Mouse (Mus musculus) midbrain, embryonic 15.5 days (tissue): ENCODE measurements around the gene Gm20388. TPM values are rescaled to one million over a fixed set of nuclear protein-coding genes. Genes with fewer than 3 reads are reported as not detected.

Source experiments
- ATAC-seq: fragments of 200-750 bp; cut with Nextera tagmentation; replicated peaks from 2 replicates; pipeline ENCODE4 v1.8.0; 2017; ENCODE audit warnings: moderate TSS enrichment
- H3K27ac ChIP-seq: fragments of 300-500 bp; sonication (generic); 2 replicates; pipeline ENCODE4 v1.5.1; 2015; ENCODE audit warnings: mild to moderate bottlenecking, inconsistent platforms
- H3K27me3 ChIP-seq: fragments of 300-500 bp; sonication (generic); replicated peaks from 2 replicates; pipeline ENCODE4 v1.6.1; 2015; ENCODE audit warnings: inconsistent platforms
- H3K36me3 ChIP-seq: fragments of 300-500 bp; sonication (generic); replicated peaks from 2 replicates; pipeline ENCODE4 v1.6.1; 2015; ENCODE audit warnings: inconsistent platforms
- H3K4me1 ChIP-seq: fragments of 300-500 bp; sonication (generic); 2 replicates; pipeline ENCODE4 v1.6.1; 2015; ENCODE audit warnings: inconsistent platforms
- H3K4me2 ChIP-seq: fragments of 300-500 bp; sonication (generic); 2 replicates; pipeline ENCODE4 v1.6.1; 2015; ENCODE audit warnings: inconsistent platforms, mild to moderate bottlenecking, moderate library complexity
- H3K4me3 ChIP-seq: fragments of 300-500 bp; sonication (generic); 2 replicates; pipeline ENCODE4 v1.5.1; 2015; ENCODE audit warnings: mild to moderate bottlenecking, inconsistent platforms
- H3K9ac ChIP-seq: fragments of 300-500 bp; sonication (generic); 2 replicates; pipeline ENCODE4 v1.6.1; 2015; ENCODE audit warnings: mild to moderate bottlenecking, inconsistent platforms
- H3K9me3 ChIP-seq: fragments of 300-500 bp; sonication (generic); 2 replicates; pipeline ENCODE4 v1.6.1; 2016; ENCODE audit warnings: inconsistent platforms
- WGBS: fragments of 180-500 bp; shearing (Covaris S2); methylation state at CpG from one replicate; pipeline ENCODE4 v1.1.7; 2015; ENCODE audit warnings: mixed read lengths; 5-methylcytosine and 5-hydroxymethylcytosine counted together
- polyA plus RNA-seq: library from polyadenylated mRNA; unstranded; fragments of >200 nt; fragmentation: Nextera tagmentation; extraction: Ambion mirVana; gene quantifications from 2 replicates; pipeline ENCODE4 v1.2.1, GENCODE M21; 2015

The Gm20388 gene
- polyA plus RNA-seq, 1 experiment from 2014 or later, result 5.6 TPM

DNA sequence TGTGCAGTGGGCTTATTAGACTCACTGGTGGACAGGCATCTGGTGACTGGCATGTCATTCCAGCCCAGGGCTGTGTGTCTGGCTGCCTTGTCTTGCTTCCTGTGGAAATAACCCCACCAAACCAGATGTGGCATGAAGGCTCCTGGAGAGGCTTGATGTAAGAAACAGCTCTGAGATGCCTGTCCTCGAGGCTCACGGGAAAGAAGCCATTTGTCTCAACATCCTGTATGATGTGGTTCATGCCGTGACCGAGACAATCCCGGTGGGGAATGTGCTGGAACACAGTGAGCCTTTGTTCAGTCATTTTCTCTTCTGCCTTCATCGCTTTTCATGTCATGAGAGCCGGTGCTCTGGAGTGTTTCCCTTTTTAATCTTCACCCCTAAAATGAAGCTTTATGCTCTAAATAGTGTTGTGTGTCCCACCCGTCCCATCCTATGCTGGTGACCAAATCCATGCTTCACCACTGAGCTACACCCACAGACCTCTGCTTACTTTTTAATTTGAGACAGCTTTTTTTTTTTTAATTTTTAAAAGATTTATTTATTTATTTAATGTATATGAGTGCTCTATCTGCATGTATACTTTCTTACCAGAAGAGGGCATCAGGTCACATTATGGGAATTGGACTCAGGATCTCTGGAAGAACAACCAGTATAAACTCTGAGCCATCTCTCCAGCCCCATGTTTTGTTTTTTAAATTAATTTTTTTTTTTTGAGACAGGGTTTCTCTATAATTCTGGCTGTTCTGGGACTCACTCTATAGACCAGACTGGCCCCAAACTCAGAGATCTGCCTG is 2054.3 kb downstream of the Gm20388 start:
- no peaks in the 10 kb centered on the region for H3K36me3 ChIP-seq
- no peaks in the 10 kb centered on the region for H3K27me3 ChIP-seq
- H3K4me3 ChIP-seq, result no peak overlapping the region
- no peak overlapping the region for H3K4me2 ChIP-seq
- H3K27ac ChIP-seq, result no peak overlapping the region
- H3K9ac ChIP-seq, result no peak overlapping the region
- no peak for ATAC-seq
- H3K9me3 ChIP-seq, result no peaks in the 10 kb centered on the region
- peaks cover 26% of the 10 kb centered on the region for H3K4me1 ChIP-seq
- 80% methylated on average over 8 of the region's 8 CpGs for WGBS

- Histone ChIP-seq H3K4me2 (no peak overlapping the region), H3K27me3 (no peaks in the 10 kb centered on the region), H3K4me1 (peaks cover 33% of the 10 kb centered on the region), H3K9ac (no peak overlapping the region), H3K9me3 (no peaks in the 10 kb centered on the region), H3K36me3 (no peaks in the 10 kb centered on the region), H3K27ac (no peak overlapping the region), H3K4me3 (no peak overlapping the region)
- no peak for ATAC-seq
- WGBS, result 74% methylated on average over 5 of the region's 5 CpGs
These were observed 2055.5 kb downstream of the Gm20388 start for GRCm38 (mm10) chr8:121966110-121966509.

- Histone ChIP-seq H3K4me2 (no peak overlapping the region), H3K4me1 (peaks cover 41% of the 10 kb centered on the region), H3K27ac (0 out of 2 replicates have a peak overlapping the region, but pooled peaks have one; percentile 5), H3K27me3 (no peaks in the 10 kb centered on the region), H3K9ac (no peak overlapping the region), H3K4me3 (no peak overlapping the region), H3K9me3 (no peaks in the 10 kb centered on the region), H3K36me3 (no peaks in the 10 kb centered on the region)
- peak; percentile 52; the same call in 1 of the 2 replicates for ATAC-seq
- WGBS, result 38% methylated on average over 7 of the region's 7 CpGs
These were observed 2056.2 kb downstream of the Gm20388 start for GRCm38 (mm10) chr8:121966714-121967448.

DNA sequence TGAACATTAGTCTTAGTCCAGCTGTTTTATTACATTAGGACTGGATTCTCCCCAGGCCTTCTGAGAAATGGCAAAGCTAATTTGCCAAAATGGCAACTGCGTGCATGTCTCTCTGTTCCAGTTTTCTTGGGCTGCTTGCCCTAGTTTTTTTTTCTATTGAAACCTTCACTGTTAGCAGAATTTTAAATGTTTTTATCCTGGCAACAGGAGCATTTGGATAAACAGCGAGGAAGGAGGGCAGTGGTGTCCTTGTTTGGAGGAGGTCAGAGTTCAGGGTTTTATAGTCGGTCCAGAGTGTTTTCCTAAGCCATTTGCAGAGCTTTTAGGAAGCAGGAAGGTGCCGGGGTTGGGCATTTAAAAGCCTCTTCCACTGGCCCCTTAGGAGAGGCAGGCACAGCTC is 2057.3 kb downstream of the Gm20388 start:
- Histone ChIP-seq H3K36me3 (no peaks in the 10 kb centered on the region), H3K4me1 (peaks cover 43% of the 10 kb centered on the region), H3K9ac (no peak overlapping the region), H3K4me2 (no peak overlapping the region), H3K27ac (no peak overlapping the region), H3K4me3 (no peak overlapping the region), H3K9me3 (no peaks in the 10 kb centered on the region), H3K27me3 (no peaks in the 10 kb centered on the region)
- ATAC-seq, result no peak
- WGBS, result 53% methylated on average over 4 of the region's 4 CpGs

GRCm38 (mm10) chr8:121968542-121968941 is 2057.9 kb downstream of the Gm20388 start:
- ATAC-seq, result no peak
- WGBS, result 81% methylated on average over 4 of the region's 4 CpGs
- Histone ChIP-seq H3K4me3 (no peak overlapping the region), H3K9me3 (no peaks in the 10 kb centered on the region), H3K4me1 (peaks cover 43% of the 10 kb centered on the region), H3K4me2 (no peak overlapping the region), H3K27me3 (no peaks in the 10 kb centered on the region), H3K9ac (no peak overlapping the region), H3K27ac (no peak overlapping the region), H3K36me3 (no peaks in the 10 kb centered on the region)

GRCm38 (mm10) chr8:121970225-121970624 is 2059.6 kb downstream of the Gm20388 start:
- H3K9ac ChIP-seq, result no peak overlapping the region
- H3K9me3 ChIP-seq, result no peaks in the 10 kb centered on the region
- no peak for ATAC-seq
- 0 out of 2 replicates have a peak overlapping the region, but pooled peaks have one; percentile 1 for H3K27ac ChIP-seq
- no peak overlapping the region for H3K4me2 ChIP-seq
- no peak overlapping the region for H3K4me3 ChIP-seq
- peaks cover 43% of the 10 kb centered on the region for H3K4me1 ChIP-seq
- no peaks in the 10 kb centered on the region for H3K27me3 ChIP-seq
- 89% methylated on average over 8 of the region's 8 CpGs for WGBS
- H3K36me3 ChIP-seq, result peaks cover 5% of the 10 kb centered on the region; the same call in 1 of the 2 replicates

GRCm38 (mm10) chr8:121971488-121972058 is 2060.9 kb downstream of the Gm20388 start:
- H3K4me3 ChIP-seq, result no peak overlapping the region
- no peak overlapping the region for H3K4me2 ChIP-seq
- peak overlapping the region; percentile 56; the same call in 1 of the 2 replicates for H3K27ac ChIP-seq
- peaks cover 18% of the 10 kb centered on the region; the same call in 1 of the 2 replicates for H3K36me3 ChIP-seq
- H3K9ac ChIP-seq, result no peak overlapping the region
- peaks cover 39% of the 10 kb centered on the region for H3K4me1 ChIP-seq
- no peaks in the 10 kb centered on the region for H3K9me3 ChIP-seq
- no peaks in the 10 kb centered on the region for H3K27me3 ChIP-seq
- ATAC-seq, result no peak
- 61% methylated on average over 17 of the region's 17 CpGs for WGBS

DNA sequence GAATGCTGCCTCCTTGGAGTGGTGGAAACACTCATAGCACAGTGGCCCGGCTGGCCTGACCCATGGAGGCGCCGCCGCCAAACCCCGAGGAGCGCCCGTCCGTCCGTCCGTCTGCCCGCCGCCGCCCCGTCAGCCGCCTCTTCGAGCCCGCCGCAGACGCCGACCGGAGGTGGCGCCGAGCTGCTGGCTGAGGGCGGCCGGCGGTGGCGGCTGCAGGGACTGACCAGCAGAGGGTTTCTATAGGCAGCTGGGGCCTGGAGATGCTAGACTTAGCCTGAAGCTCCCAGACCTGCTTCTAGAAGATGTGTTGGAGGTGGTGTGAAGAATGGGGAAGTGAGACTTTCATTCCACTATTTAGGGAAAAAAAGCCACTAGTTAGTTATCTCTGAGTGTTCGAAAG is 2063.3 kb downstream of the Gm20388 start:
- no peak for ATAC-seq
- Histone ChIP-seq H3K27ac (no peak overlapping the region), H3K4me1 (peaks cover 17% of the 10 kb centered on the region), H3K4me3 (no peak overlapping the region), H3K27me3 (no peaks in the 10 kb centered on the region), H3K4me2 (no peak overlapping the region), H3K9me3 (no peaks in the 10 kb centered on the region), H3K9ac (no peak overlapping the region), H3K36me3 (peaks cover 22% of the 10 kb centered on the region; the same call in 1 of the 2 replicates)
- 94% methylated on average over 28 of the region's 28 CpGs for WGBS

- no peak overlapping the region for H3K27ac ChIP-seq
- H3K4me2 ChIP-seq, result no peak overlapping the region
- ATAC-seq, result 0 out of 2 replicates have a peak, but pooled peaks have one; percentile 54
- peaks cover 37% of the 10 kb centered on the region; the same call in 1 of the 2 replicates for H3K36me3 ChIP-seq
- no peaks in the 10 kb centered on the region; the same call in 1 of the 2 replicates for H3K4me1 ChIP-seq
- WGBS, result 65% methylated on average over 8 of the region's 8 CpGs
- H3K9ac ChIP-seq, result no peak overlapping the region
- no peak overlapping the region for H3K4me3 ChIP-seq
- no peaks in the 10 kb centered on the region for H3K27me3 ChIP-seq
- no peaks in the 10 kb centered on the region for H3K9me3 ChIP-seq
These were observed 2067.4 kb downstream of the Gm20388 start for GRCm38 (mm10) chr8:121977819-121978590.

- H3K27ac ChIP-seq, result no peak overlapping the region
- no peaks in the 10 kb centered on the region; the same call in 1 of the 2 replicates for H3K4me1 ChIP-seq
- no peak overlapping the region for H3K9ac ChIP-seq
- no peak overlapping the region for H3K4me3 ChIP-seq
- 95% methylated on average over 13 of the region's 13 CpGs for WGBS
- H3K9me3 ChIP-seq, result no peaks in the 10 kb centered on the region
- H3K27me3 ChIP-seq, result no peaks in the 10 kb centered on the region
- ATAC-seq, result no peak
- peaks cover 37% of the 10 kb centered on the region; the same call in 1 of the 2 replicates for H3K36me3 ChIP-seq
- no peak overlapping the region for H3K4me2 ChIP-seq
These were observed 2068.0 kb downstream of the Gm20388 start for GRCm38 (mm10) chr8:121978670-121979069.

DNA sequence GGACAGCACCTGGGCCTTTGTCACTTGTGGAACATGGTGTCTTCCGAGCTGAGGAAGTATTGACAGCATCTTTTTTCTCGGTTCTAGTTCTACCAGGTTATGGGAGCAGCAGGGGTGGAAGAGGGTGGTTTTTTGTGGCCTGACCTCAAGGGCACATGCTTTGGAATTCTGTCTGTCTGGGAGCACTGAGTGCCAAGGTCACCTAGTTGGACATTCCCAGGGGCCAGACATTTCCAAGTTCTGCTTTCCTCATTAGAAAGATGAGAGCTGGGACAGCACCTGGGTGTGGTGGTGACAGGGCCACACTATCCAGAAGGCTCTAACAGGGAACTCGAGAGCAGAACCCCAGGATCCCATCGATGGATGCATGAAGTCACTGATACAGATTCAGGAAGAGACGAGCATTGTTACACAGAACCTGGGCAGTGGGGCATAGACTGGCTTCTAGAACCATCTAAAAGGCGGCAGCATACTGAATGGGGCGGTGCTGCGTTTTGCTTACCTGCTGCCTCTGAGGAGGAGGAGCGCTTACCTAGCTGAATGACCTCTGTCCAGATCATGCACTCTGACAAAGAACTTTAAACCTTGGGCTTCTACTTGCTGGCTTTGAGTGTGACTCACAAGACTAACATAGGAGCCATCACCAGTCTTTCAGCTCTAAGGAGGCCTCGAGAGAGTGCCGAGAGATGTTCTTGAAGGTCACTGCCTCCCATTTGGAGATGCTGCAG is 2070.3 kb downstream of the Gm20388 start:
- 90% methylated on average over 11 of the region's 11 CpGs for WGBS
- Histone ChIP-seq H3K4me2 (no peak overlapping the region), H3K9me3 (no peaks in the 10 kb centered on the region), H3K27ac (no peak overlapping the region), H3K4me3 (no peak overlapping the region), H3K36me3 (peaks cover 26% of the 10 kb centered on the region; the same call in 1 of the 2 replicates), H3K9ac (no peak overlapping the region), H3K27me3 (no peaks in the 10 kb centered on the region), H3K4me1 (no peaks in the 10 kb centered on the region; the same call in 1 of the 2 replicates)
- ATAC-seq, result no peak
